Mouse (Mus musculus) olfactory bulb, adult 2 months (tissue): Measurements from ENCODE around the gene Ticrr.

ENCODE experiments used
- CTCF ChIP-seq: fragments of 200-500 bp; IDR thresholded peaks from 2 replicates; pipeline ENCODE4 v1.5.1; 2012; ENCODE audit warnings: low read depth, mild to moderate bottlenecking, low read length, moderate library complexity; ENCODE audit not compliant: insufficient read depth
- POLR2A ChIP-seq: fragments of 200-500 bp; IDR thresholded peaks from 2 replicates; pipeline ENCODE4 v1.6.1; 2012; ENCODE audit warnings: mild to moderate bottlenecking, low read depth, low read length, moderate library complexity; ENCODE audit not compliant: insufficient read depth

DNA sequence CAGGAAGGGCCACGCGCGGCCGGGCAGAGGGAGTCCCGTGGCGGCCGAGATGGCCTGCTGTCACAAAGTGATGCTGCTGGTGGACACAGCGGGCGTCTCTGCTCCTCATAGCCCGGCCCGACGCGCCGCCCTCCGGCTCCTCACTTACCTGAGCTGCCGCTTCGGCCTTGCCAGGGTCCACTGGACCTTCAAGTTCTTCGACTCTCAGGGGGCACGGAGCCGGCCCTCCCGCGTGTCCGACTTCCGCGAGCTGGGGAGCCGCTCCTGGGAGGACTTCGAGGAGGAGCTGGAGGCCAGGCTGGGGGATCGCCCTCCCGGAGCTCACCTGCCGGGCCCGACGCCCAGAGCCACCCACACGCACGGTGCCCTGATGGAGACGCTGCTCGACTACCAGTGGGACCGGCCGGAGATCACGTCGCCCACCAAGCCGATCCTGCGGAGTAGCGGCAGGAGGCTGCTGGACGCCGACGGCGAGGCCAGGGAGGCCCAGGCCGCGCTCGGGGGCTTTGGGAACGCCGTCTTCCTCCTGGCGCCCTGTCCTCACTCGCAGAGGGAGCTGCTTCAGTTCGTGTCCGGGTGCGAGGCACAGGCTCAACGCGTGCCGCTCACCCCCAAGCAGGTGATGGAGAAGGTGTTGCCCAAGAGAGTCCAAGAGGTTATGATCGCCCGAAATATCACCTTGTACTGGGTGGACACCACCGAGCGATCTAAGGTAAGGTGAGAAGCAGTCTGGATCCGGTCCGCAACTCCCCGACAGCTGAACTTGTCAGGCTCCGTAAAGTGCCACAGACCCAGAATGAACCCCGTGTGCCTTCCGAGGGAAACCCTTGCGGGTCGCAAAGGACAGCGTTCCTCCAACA, 525 bp downstream of the Ticrr start:
- no peak for TF ChIP-seq CTCF
- no peak for TF ChIP-seq POLR2A
